8 mouse cellular contexts compared by ENCODE assay signal in the genomic region with DNA sequence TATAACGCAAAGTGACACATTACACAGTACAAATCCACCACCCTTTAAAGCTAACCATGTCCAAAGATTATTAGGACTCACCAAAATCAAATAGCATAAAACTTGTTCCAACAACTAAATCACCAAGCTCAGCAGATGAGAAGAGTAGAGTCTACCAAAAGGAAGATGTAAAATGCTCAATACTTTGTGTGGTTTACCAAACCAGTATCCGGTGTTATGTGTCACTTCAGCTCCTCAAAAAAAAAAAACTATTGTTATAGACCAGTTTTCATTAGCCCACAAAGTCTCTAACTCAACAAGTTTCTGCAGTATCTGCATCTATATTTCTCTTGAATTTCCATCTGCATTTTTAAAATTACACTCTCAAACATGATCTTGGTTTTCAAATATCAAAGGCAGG. TPM values are rescaled to one million over a fixed set of nuclear protein-coding genes. Genes with fewer than 3 reads are reported as not detected.
DNase-seq lines count a peak whose midpoint lies in the region; ATAC-seq and TF ChIP-seq lines count a peak whose summit lies in the region.

No protein-coding gene starts in this region.

- H3K4me1 ChIP-seq in heart, embryonic 16.5 days (ENCODE audit: control insufficient read depth, insufficient read depth, low read length), result peaks cover 11% of the 10 kb centered on the region; the same call in 1 of the 2 replicates
- H3K4me1 ChIP-seq in ES-E14 (ENCODE audit: control insufficient read depth in 2 of 2, insufficient read depth in 2 of 2, low read length in 2 of 2, poor library complexity in 1 of 2), result peaks cover 4 to 16% of the 10 kb centered on the region in 2 experiments; a peak in 2 of 4 replicates
- peaks cover 13% of the 10 kb centered on the region for H3K4me1 ChIP-seq in hindbrain, embryonic 13.5 days (replicated peaks)
- H3K4me1 ChIP-seq in midbrain, embryonic 12.5 days, result peaks cover 13% of the 10 kb centered on the region; the same call in 1 of the 2 replicates

- in situ Hi-C loops in ES-E14 (cut with MboI; ENCODE audit: low sequenced_read_pairs in 2 of 2, unreplicated experiment in 2 of 2), result no loop called here

- 40% methylated on average over 2 of the region's 2 CpGs for WGBS in heart, embryonic 16.5 days
- WGBS in hindbrain, embryonic 13.5 days, result 52% methylated on average over 2 of the region's 2 CpGs
- WGBS in midbrain, embryonic 12.5 days, result 48% methylated on average over 2 of the region's 2 CpGs

- ATAC-seq in heart, embryonic 16.5 days (replicated peaks; ENCODE audit: extremely low read depth, insufficient read depth, low FRiP score), result no peak
- ATAC-seq in hindbrain, embryonic 13.5 days (ENCODE audit: low FRiP score), result no peak
- ATAC-seq in midbrain, embryonic 12.5 days (ENCODE audit: low FRiP score, low read depth), result no peak
- no peak for ATAC-seq in erythroid progenitor cell, adult 5-6 weeks (replicated peaks; ENCODE audit: low FRiP score, poor library complexity, severe bottlenecking)

- peak overlapping the region; percentile 100 for H3K27ac ChIP-seq in heart, embryonic 16.5 days (ENCODE audit: low read length)
- peak overlapping the region; percentile 100; the same call in 1 of the 2 replicates for H3K27ac ChIP-seq in ES-E14 (ENCODE audit: insufficient read depth, low read depth, low read length, poor library complexity, severe bottlenecking)
- H3K27ac ChIP-seq in hindbrain, embryonic 13.5 days, result no peak overlapping the region
- peak overlapping the region; percentile 100; the same call in 1 of the 2 replicates for H3K27ac ChIP-seq in midbrain, embryonic 12.5 days (replicated peaks)

- DNase-seq in heart, postnatal 4 days, result no peak
- DNase-seq in ES-E14 (ENCODE audit: low read depth, low spot score), result no peak
- no peak for DNase-seq in layer of hippocampus, adult 9-10 months (ENCODE audit: low spot score)
- DNase-seq in frontal cortex, postnatal 10 days (ENCODE audit: low spot score in 2 of 2), result no peak

- no peaks in the 10 kb centered on the region for H3K27me3 ChIP-seq in heart, embryonic 16.5 days (ENCODE audit: control insufficient read depth, insufficient read depth, low read length)
- H3K27me3 ChIP-seq in hindbrain, embryonic 13.5 days, result no peaks in the 10 kb centered on the region
- no peaks in the 10 kb centered on the region for H3K27me3 ChIP-seq in midbrain, embryonic 12.5 days

- no peaks in the 10 kb centered on the region for H3K36me3 ChIP-seq in heart, embryonic 16.5 days (ENCODE audit: control insufficient read depth, insufficient read depth)
- H3K36me3 ChIP-seq in ES-E14 (ENCODE audit: control insufficient read depth, insufficient read depth, low read length, poor library complexity, severe bottlenecking), result no peaks in the 10 kb centered on the region
- no peaks in the 10 kb centered on the region for H3K36me3 ChIP-seq in hindbrain, embryonic 13.5 days
- peaks cover 2% of the 10 kb centered on the region; the same call in 1 of the 2 replicates for H3K36me3 ChIP-seq in midbrain, embryonic 12.5 days

- H3K4me2 ChIP-seq in heart, embryonic 16.5 days (ENCODE audit: low read depth, low read length), result peak overlapping the region; percentile 74
- peak overlapping the region; percentile 59 for H3K4me2 ChIP-seq in hindbrain, embryonic 13.5 days
- peak overlapping the region; percentile 59 for H3K4me2 ChIP-seq in midbrain, embryonic 12.5 days (replicated peaks)

- H3K4me3 ChIP-seq in heart, embryonic 16.5 days (ENCODE audit: low read length), result peak overlapping the region; percentile 92
- H3K4me3 ChIP-seq in ES-E14 (ENCODE audit: insufficient read depth in 1 of 2, low read depth in 1 of 2, low read length in 2 of 2, poor library complexity in 1 of 2, severe bottlenecking in 1 of 2), result peak overlapping the region; percentile 75 to 78; a peak in 3 of 4 replicates
- peak overlapping the region; percentile 76 for H3K4me3 ChIP-seq in hindbrain, embryonic 13.5 days
- peak overlapping the region; percentile 85 for H3K4me3 ChIP-seq in midbrain, embryonic 12.5 days

- no peaks in the 10 kb centered on the region for H3K9me3 ChIP-seq in heart, embryonic 16.5 days (replicated peaks; ENCODE audit: control insufficient read depth, low read length)
- H3K9me3 ChIP-seq in ES-E14 (ENCODE audit: control insufficient read depth, insufficient read depth, low read depth, low read length), result no peaks in the 10 kb centered on the region
- no peaks in the 10 kb centered on the region for H3K9me3 ChIP-seq in hindbrain, embryonic 13.5 days
- H3K9me3 ChIP-seq in midbrain, embryonic 12.5 days, result no peaks in the 10 kb centered on the region

- H3K9ac ChIP-seq in heart, embryonic 16.5 days (ENCODE audit: low read length), result peak overlapping the region; percentile 95
- H3K9ac ChIP-seq in ES-E14 (ENCODE audit: insufficient read depth, low read depth, low read length, poor library complexity, severe bottlenecking), result no peak overlapping the region; the same call in 1 of the 2 replicates
- H3K9ac ChIP-seq in hindbrain, embryonic 13.5 days, result 0 out of 2 replicates have a peak overlapping the region, but pooled peaks have one; percentile 99
- no peak overlapping the region for H3K9ac ChIP-seq in midbrain, embryonic 12.5 days (replicated peaks)

TF ChIP-seq in ES-E14, 5 proteins besides CTCF, POLR2A, EP300 and RAD21:
- TF ChIP-seq HCFC1 (IDR thresholded peaks at IDR 0.05; ENCODE audit: borderline replicate concordance, insufficient read depth, low read length) (no peak), MAFK (IDR thresholded peaks at IDR 0.05; ENCODE audit: insufficient read depth, low read depth, low read length) (no peak), ZNF384 (IDR thresholded peaks at IDR 0.05; ENCODE audit: low read depth, low read length) (no peak), CHD2 (IDR thresholded peaks at IDR 0.05; ENCODE audit: low read depth, low read length) (no peak), ZC3H11A (IDR thresholded peaks at IDR 0.05; ENCODE audit: borderline replicate concordance, low read depth, low read length) (no peak)
TF ChIP-seq in ES-E14: peak in this region for 0.

RNA-seq across cellular contexts. Expression of a gene that starts 25.3 kb away (rescaled TPM):
- 12.5 and 13.2 TPM in 2 replicates for polyA plus RNA-seq in heart, embryonic 16.5 days (2015; fragmentation: Nextera tagmentation; extraction: Ambion mirVana)
- 10 to 100 TPM; 35.5 TPM for total RNA-seq in heart, postnatal 4 days (2021)
- 34.8 and 37.7 TPM in 2 replicates for total RNA-seq in ES-E14 (2012; rRNA removed)
- 27.9 and 29.8 TPM in 2 replicates for polyA plus RNA-seq in hindbrain, embryonic 13.5 days (2015; fragmentation: Nextera tagmentation; extraction: Ambion mirVana)
- 36.9 and 38.1 TPM in 2 replicates for polyA plus RNA-seq in midbrain, embryonic 12.5 days (2016; fragmentation: Nextera tagmentation; extraction: Ambion mirVana)
- 29.8 and 31.7 TPM in 2 replicates for total RNA-seq in erythroid progenitor cell, adult 5-6 weeks (2015; ENCODE audit: low replicate concordance)
- 19.8 and 23.9 TPM in 2 replicates for total RNA-seq in erythroid progenitor cell, adult 5-6 weeks (2017; ENCODE audit: low replicate concordance)

Comparison
In these comparisons a context has a peak if more than half of its experiments do, and no peak if none do; other contexts are left out.
1. H3K9ac ChIP-seq: peak in heart, embryonic 16.5 days (single experiment) and hindbrain, embryonic 13.5 days (single experiment); none in ES-E14 (single experiment) and midbrain, embryonic 12.5 days (single experiment).
2. Peak in every context shown above with its lines, with median percentiles within 50 percentile points of each other: H3K4me2 ChIP-seq and H3K4me3 ChIP-seq.